Mouse (Mus musculus): ENCODE results near the gene Fuom. TPM values are rescaled to one million over a fixed set of nuclear protein-coding genes. Genes with fewer than 3 reads are reported as not detected.

Fuom gene
- polyA plus RNA-seq, 1 experiment: 22.5 TPM

- Histone ChIP-seq H3K4me3 (ENCODE audit: insufficient read depth, low read length) (no peak overlapping the region), H3K4me1 (ENCODE audit: control insufficient read depth, insufficient read depth, low read length) (peaks cover 7% of the 10 kb centered on the region), H3K27ac (ENCODE audit: insufficient read depth, low read depth, low read length) (no peak overlapping the region)
- TF ChIP-seq CTCF (IDR thresholded peaks at IDR 0.05; ENCODE audit: low read depth, low read length): no peak
- no peak for TF ChIP-seq POLR2A (IDR thresholded peaks at IDR 0.05; ENCODE audit: borderline replicate concordance, low read depth, low read length)
Observed at GRCm38 (mm10) chr7:140081408-140082241, 20.6 kb downstream of the Fuom start.

- Histone ChIP-seq H3K4me1 (ENCODE audit: control insufficient read depth, insufficient read depth, low read length) (peaks cover 7% of the 10 kb centered on the region), H3K4me3 (ENCODE audit: insufficient read depth, low read length) (no peak overlapping the region), H3K27ac (ENCODE audit: insufficient read depth, low read depth, low read length) (no peak overlapping the region)
- TF ChIP-seq CTCF (IDR thresholded peaks at IDR 0.05; ENCODE audit: low read depth, low read length): no peak
- no peak for TF ChIP-seq POLR2A (IDR thresholded peaks at IDR 0.05; ENCODE audit: borderline replicate concordance, low read depth, low read length)
Observed at GRCm38 (mm10) chr7:140080503-140081156, 21.6 kb downstream of the Fuom start.

- no peak overlapping the region for H3K27ac ChIP-seq (ENCODE audit: insufficient read depth, low read depth, low read length)
- H3K4me1 ChIP-seq (ENCODE audit: control insufficient read depth, insufficient read depth, low read length): peaks cover 7% of the 10 kb centered on the region
- TF ChIP-seq POLR2A (IDR thresholded peaks at IDR 0.05; ENCODE audit: borderline replicate concordance, low read depth, low read length) (no peak), CTCF (IDR thresholded peaks at IDR 0.05; ENCODE audit: low read depth, low read length) (peak; percentile 71)
Observed at GRCm38 (mm10) chr7:140078711-140079110, 23.5 kb downstream of the Fuom start.

GRCm38 (mm10) chr7:140077698-140078097 is 24.5 kb downstream of the Fuom start:
- TF ChIP-seq CTCF (IDR thresholded peaks at IDR 0.05; ENCODE audit: low read depth, low read length) (no peak), POLR2A (IDR thresholded peaks at IDR 0.05; ENCODE audit: borderline replicate concordance, low read depth, low read length) (no peak)
- H3K4me1 ChIP-seq (ENCODE audit: control insufficient read depth, insufficient read depth, low read length): peaks cover 7% of the 10 kb centered on the region
- no peak overlapping the region for H3K4me3 ChIP-seq (ENCODE audit: insufficient read depth, low read length)
- no peak overlapping the region for H3K27ac ChIP-seq (ENCODE audit: insufficient read depth, low read depth, low read length)

More at GRCm38 (mm10) chr7:140078711-140079110, 23.5 kb downstream of the Fuom start:
- H3K4me3 ChIP-seq (ENCODE audit: insufficient read depth, low read length): no peak overlapping the region

- Histone ChIP-seq H3K4me1 (ENCODE audit: control insufficient read depth, insufficient read depth, low read length) (no peaks in the 10 kb centered on the region), H3K27ac (ENCODE audit: insufficient read depth, low read depth, low read length) (no peak overlapping the region), H3K4me3 (ENCODE audit: insufficient read depth, low read length) (no peak overlapping the region)
- no peak for TF ChIP-seq CTCF (IDR thresholded peaks at IDR 0.05; ENCODE audit: low read depth, low read length)
- no peak for TF ChIP-seq POLR2A (IDR thresholded peaks at IDR 0.05; ENCODE audit: borderline replicate concordance, low read depth, low read length)
Observed at GRCm38 (mm10) chr7:140070042-140070711, 32.1 kb downstream of the Fuom start.

GRCm38 (mm10) chr7:140067397-140067796 is 34.8 kb downstream of the Fuom start:
- TF ChIP-seq CTCF (IDR thresholded peaks at IDR 0.05; ENCODE audit: low read depth, low read length) (no peak), POLR2A (IDR thresholded peaks at IDR 0.05; ENCODE audit: borderline replicate concordance, low read depth, low read length) (no peak)
- H3K27ac ChIP-seq (ENCODE audit: insufficient read depth, low read depth, low read length): no peak overlapping the region
- H3K4me1 ChIP-seq (ENCODE audit: control insufficient read depth, insufficient read depth, low read length): no peaks in the 10 kb centered on the region

GRCm38 (mm10) chr7:140063092-140063491 is 39.1 kb downstream of the Fuom start:
- Histone ChIP-seq H3K27ac (ENCODE audit: insufficient read depth, low read depth, low read length) (no peak overlapping the region), H3K4me1 (ENCODE audit: control insufficient read depth, insufficient read depth, low read length) (peaks cover 14% of the 10 kb centered on the region)

More at GRCm38 (mm10) chr7:140067397-140067796, 34.8 kb downstream of the Fuom start:
- no peak overlapping the region for H3K4me3 ChIP-seq (ENCODE audit: insufficient read depth, low read length)

GRCm38 (mm10) chr7:140062307-140062706 is 39.9 kb downstream of the Fuom start:
- TF ChIP-seq POLR2A (IDR thresholded peaks at IDR 0.05; ENCODE audit: borderline replicate concordance, low read depth, low read length) (no peak), CTCF (IDR thresholded peaks at IDR 0.05; ENCODE audit: low read depth, low read length) (no peak)
- no peak overlapping the region for H3K27ac ChIP-seq (ENCODE audit: insufficient read depth, low read depth, low read length)

More at GRCm38 (mm10) chr7:140063092-140063491, 39.1 kb downstream of the Fuom start:
- no peak overlapping the region for H3K4me3 ChIP-seq (ENCODE audit: insufficient read depth, low read length)
- TF ChIP-seq POLR2A (IDR thresholded peaks at IDR 0.05; ENCODE audit: borderline replicate concordance, low read depth, low read length) (no peak), CTCF (IDR thresholded peaks at IDR 0.05; ENCODE audit: low read depth, low read length) (peak; percentile 58; the same call in 1 of the 2 replicates)

GRCm38 (mm10) chr7:140061832-140062130 is 40.5 kb downstream of the Fuom start:
- Histone ChIP-seq H3K4me3 (ENCODE audit: insufficient read depth, low read length) (no peak overlapping the region), H3K4me1 (ENCODE audit: control insufficient read depth, insufficient read depth, low read length) (peaks cover 14% of the 10 kb centered on the region), H3K27ac (ENCODE audit: insufficient read depth, low read depth, low read length) (no peak overlapping the region)
- TF ChIP-seq POLR2A (IDR thresholded peaks at IDR 0.05; ENCODE audit: borderline replicate concordance, low read depth, low read length) (no peak), CTCF (IDR thresholded peaks at IDR 0.05; ENCODE audit: low read depth, low read length) (no peak)

More at GRCm38 (mm10) chr7:140062307-140062706, 39.9 kb downstream of the Fuom start:
- Histone ChIP-seq H3K4me1 (ENCODE audit: control insufficient read depth, insufficient read depth, low read length) (peaks cover 14% of the 10 kb centered on the region), H3K4me3 (ENCODE audit: insufficient read depth, low read length) (no peak overlapping the region)
